Mouse (Mus musculus) adrenal gland (tissue): ENCODE results near the gene Afp.

Experiments used
- intact Hi-C: fragments of 180-260 bp; cut with DNase I; formaldehyde crosslinking; loops from one replicate; pipeline ENCODE4 v1.15.1; 2025

Afp gene

GRCm38 (mm10) chr5:90506507-90506906 is 16.0 kb downstream of the Afp start:
- intact Hi-C loops, result no loop called here

- intact Hi-C loops, result no loop called here
These were observed 16.9 kb downstream of the Afp start for GRCm38 (mm10) chr5:90507411-90507949.

- intact Hi-C loops, result no loop called here
These were observed 19.5 kb downstream of the Afp start for GRCm38 (mm10) chr5:90509828-90510592.

GRCm38 (mm10) chr5:90512288-90512955 is 21.9 kb downstream of the Afp start:
- intact Hi-C loops, result no loop called here

GRCm38 (mm10) chr5:90515561-90515960 is 25.0 kb downstream of the Afp start:
- intact Hi-C loops, result no loop called here

- intact Hi-C loops, result no loop called here
These were observed 28.0 kb downstream of the Afp start, which contains the start of gene Afm for GRCm38 (mm10) chr5:90518356-90519100. TSS of gene Afm (plus strand) at chr5:90518932.

GRCm38 (mm10) chr5:90551191-90551590 is 60.7 kb downstream of the Afp start:
- intact Hi-C loops, result no loop called here

- intact Hi-C loops, result no loop called here
These were observed 65.5 kb downstream of the Afp start for GRCm38 (mm10) chr5:90556052-90556451.
